ENCODE assay signal across 8 mouse cellular contexts in genomic region chr11:95777323-95778297, GRCm38 (mm10). TPM values are rescaled to one million over a fixed set of nuclear protein-coding genes. Genes with fewer than 3 reads are reported as not detected.
A peak's percentile ranks its signal among the peaks of the same experiment; 100 is the strongest.
DNase-seq lines count a peak whose midpoint lies in the region; ATAC-seq lines count a peak whose summit lies in the region.

No protein-coding gene starts in this region.

- H3K27ac ChIP-seq in midbrain, embryonic 15.5 days = no peak overlapping the region

- ATAC-seq in midbrain, embryonic 15.5 days (replicated peaks) = no peak

- no peak overlapping the region for H3K4me2 ChIP-seq in midbrain, embryonic 15.5 days

- WGBS in midbrain, embryonic 15.5 days = 86% methylated on average over 17 of the region's 17 CpGs

- no peaks in the 10 kb centered on the region for H3K4me1 ChIP-seq in midbrain, embryonic 15.5 days

- no peaks in the 10 kb centered on the region for H3K36me3 ChIP-seq in midbrain, embryonic 15.5 days (replicated peaks)

- no peaks in the 10 kb centered on the region for H3K27me3 ChIP-seq in midbrain, embryonic 15.5 days (replicated peaks)

- DNase-seq in 416B (ENCODE audit: low read depth) = peak; percentile 98
- DNase-seq in adrenal gland, adult 18-20 months (ENCODE audit: low spot score in 2 of 2) = peak; percentile 58 to 64
- peak; percentile 40 for DNase-seq in gastrocnemius, postnatal 10 days
- DNase-seq in kidney, postnatal 25 days = peak; percentile 25 to 76
- DNase-seq in natural killer cell, adult 2 months (ENCODE audit: low spot score in 2 of 2) = peak; percentile 19 to 36
- DNase-seq in layer of hippocampus, adult 11-12 months (ENCODE audit: low spot score) = no peak
- no peak for DNase-seq in right cerebral cortex, adult 2 months (ENCODE audit: low spot score in 2 of 2)

- no peaks in the 10 kb centered on the region for H3K9me3 ChIP-seq in midbrain, embryonic 15.5 days

- no peak overlapping the region for H3K4me3 ChIP-seq in midbrain, embryonic 15.5 days

- H3K9ac ChIP-seq in midbrain, embryonic 15.5 days = no peak overlapping the region

RNA-seq across cellular contexts. Expression of gene Phospho1, which starts 46.7 kb away (rescaled TPM):
- total RNA-seq in adrenal gland, adult 18-20 months (2021) = 100 to 1,000 TPM; 202 to 415 TPM
- 100 to 1,000 TPM; 131 to 134 TPM for total RNA-seq in gastrocnemius, postnatal 10 days (2021)
- polyA plus RNA-seq in midbrain, embryonic 15.5 days (2015; fragmentation: Nextera tagmentation; extraction: Ambion mirVana) = not detected in 2 replicates

RNA-seq across cellular contexts. Expression of gene B130006D01Rik, which starts 54.2 kb away (rescaled TPM):
- under 1 TPM; 0.46 to 0.51 TPM for total RNA-seq in adrenal gland, adult 18-20 months (2021)
- under 1 TPM; 0.42 to 0.90 TPM for total RNA-seq in gastrocnemius, postnatal 10 days (2021)
- 1.1 and 1.7 TPM in 2 replicates for polyA plus RNA-seq in midbrain, embryonic 15.5 days (2015; fragmentation: Nextera tagmentation; extraction: Ambion mirVana)

RNA-seq across cellular contexts. Expression of gene Gngt2, which starts 59.4 kb away (rescaled TPM):
- 10 to 100 TPM; 23.9 to 29.2 TPM for total RNA-seq in adrenal gland, adult 18-20 months (2021)
- 1 to 10 TPM; 7.0 to 9.4 TPM for total RNA-seq in gastrocnemius, postnatal 10 days (2021)
- polyA plus RNA-seq in midbrain, embryonic 15.5 days (2015; fragmentation: Nextera tagmentation; extraction: Ambion mirVana) = 2.8 and 3.6 TPM in 2 replicates

Comparison
In these comparisons a context has a peak if more than half of its experiments do, and no peak if none do; other contexts are left out.
1. DNase-seq: peak in 416B (single experiment), adrenal gland, adult 18-20 months (2 of 2), gastrocnemius, postnatal 10 days (single experiment), kidney, postnatal 25 days (2 of 2) and natural killer cell, adult 2 months (2 of 2); none in layer of hippocampus, adult 11-12 months (single experiment) and right cerebral cortex, adult 2 months (0 of 2).